Mouse (Mus musculus): Measurements from ENCODE around the gene Tlr12. TPM values are rescaled to one million over a fixed set of nuclear protein-coding genes. Genes with fewer than 3 reads are reported as not detected.
"Not testable (repeated sequence)": the region's sequence is repeated elsewhere in the genome, so short reads cannot be mapped to it uniquely, and the experiment has no call there.

Tlr12 gene
- polyA plus RNA-seq, 1 experiment from 2014 or later, result 1.2 TPM

DNA sequence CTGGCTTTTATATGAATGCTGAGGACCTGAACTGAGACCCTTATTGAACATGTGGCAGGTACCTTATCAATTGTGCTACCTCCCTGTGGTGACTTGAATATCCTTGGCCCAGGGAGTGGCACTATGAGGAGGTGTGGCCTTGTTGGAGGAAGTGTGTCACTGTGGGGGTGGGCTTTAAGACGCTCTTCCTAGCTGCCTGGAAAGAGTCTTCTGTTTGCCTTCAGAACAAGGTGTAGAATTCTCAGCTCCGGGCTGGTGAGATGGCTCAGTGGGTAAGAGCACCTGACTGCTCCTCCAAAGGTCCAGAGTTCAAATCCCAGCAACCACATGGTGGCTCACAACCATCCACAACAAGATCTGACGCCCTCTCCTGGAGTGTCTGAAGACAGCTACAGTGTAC, 6.7 kb downstream of the Tlr12 start:
- DNase-seq (ENCODE audit: low spot score); H3K9me3 ChIP-seq (ENCODE audit: control insufficient read depth, low read length); H3K4me3 ChIP-seq (ENCODE audit: low read depth, low read length); H3K9ac ChIP-seq (ENCODE audit: low read length); ATAC-seq (replicated peaks; ENCODE audit: low FRiP score, low TSS enrichment, low read depth); H3K4me2 ChIP-seq (ENCODE audit: low read length); H3K27ac ChIP-seq (ENCODE audit: low read depth); H3K36me3 ChIP-seq (ENCODE audit: control insufficient read depth, insufficient read depth, low read length); H3K27me3 ChIP-seq (replicated peaks; ENCODE audit: control insufficient read depth, insufficient read depth, low read length): not testable (repeated sequence)
- H3K4me1 ChIP-seq (replicated peaks; ENCODE audit: control insufficient read depth, insufficient read depth, low read length), result peaks cover 17% of the 10 kb centered on the region; the same call in 1 of the 2 replicates
- WGBS, result 80% methylated on average over 3 of the region's 3 CpGs

DNA sequence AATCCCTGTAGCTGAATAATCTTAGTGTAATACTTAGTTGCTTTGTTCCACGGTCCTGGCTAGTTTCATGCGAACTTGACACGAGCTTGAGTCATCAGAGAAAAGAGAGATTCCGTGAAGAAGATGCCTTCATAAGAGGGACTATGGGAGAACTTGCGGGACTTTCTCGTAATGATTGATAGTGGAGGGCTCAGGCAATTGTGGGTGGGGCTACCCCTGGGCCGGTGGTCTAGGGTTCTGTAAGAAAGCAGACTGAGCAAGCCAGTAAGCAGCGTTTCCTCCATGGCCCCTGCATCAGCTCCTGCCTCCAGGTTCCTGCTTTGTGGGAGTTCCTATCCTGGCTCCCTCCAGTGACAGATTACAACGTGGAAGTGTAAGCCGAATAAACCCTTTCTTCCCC, 7.7 kb downstream of the Tlr12 start:
- Histone ChIP-seq H3K9ac (ENCODE audit: low read length) (no peak overlapping the region), H3K27me3 (replicated peaks; ENCODE audit: control insufficient read depth, insufficient read depth, low read length) (no peaks in the 10 kb centered on the region), H3K36me3 (ENCODE audit: control insufficient read depth, insufficient read depth, low read length) (no peaks in the 10 kb centered on the region), H3K9me3 (ENCODE audit: control insufficient read depth, low read length) (no peaks in the 10 kb centered on the region), H3K4me2 (ENCODE audit: low read length) (peak overlapping the region; percentile 72), H3K4me1 (replicated peaks; ENCODE audit: control insufficient read depth, insufficient read depth, low read length) (peaks cover 17% of the 10 kb centered on the region; the same call in 1 of the 2 replicates), H3K27ac (ENCODE audit: low read depth) (peak overlapping the region; percentile 18; the same call in 1 of the 2 replicates), H3K4me3 (ENCODE audit: low read depth, low read length) (peak overlapping the region; percentile 45; the same call in 1 of the 2 replicates)
- ATAC-seq (replicated peaks; ENCODE audit: low FRiP score, low TSS enrichment, low read depth), result 0 out of 2 replicates have a peak, but pooled peaks have one; percentile 9
- DNase-seq (ENCODE audit: low spot score), result no peak
- WGBS, result 14% methylated on average over 10 of the region's 10 CpGs

- peak within 1 kb of the TSS; percentile 45 for H3K4me3 ChIP-seq (ENCODE audit: low read depth, low read length)
- ATAC-seq (replicated peaks; ENCODE audit: low FRiP score, low TSS enrichment, low read depth) (peak; percentile 95), DNase-seq (ENCODE audit: low spot score) (peak; percentile 91)
- no peaks in the 10 kb centered on the region for H3K27me3 ChIP-seq (replicated peaks; ENCODE audit: control insufficient read depth, insufficient read depth, low read length)
- peak within 1 kb of the TSS; percentile 49 for H3K9ac ChIP-seq (ENCODE audit: low read length)
- H3K9me3 ChIP-seq (ENCODE audit: control insufficient read depth, low read length), result no peaks in the 10 kb centered on the region
- H3K27ac ChIP-seq (ENCODE audit: low read depth), result peak within 1 kb of the TSS; percentile 18; the same call in 1 of the 2 replicates
- under 1% methylated on average over 24 of the region's 24 CpGs for WGBS
- H3K4me1 ChIP-seq (replicated peaks; ENCODE audit: control insufficient read depth, insufficient read depth, low read length), result peaks cover 17% of the 10 kb centered on the region; the same call in 1 of the 2 replicates
- H3K4me2 ChIP-seq (ENCODE audit: low read length), result peak within 1 kb of the TSS; percentile 72
- no peaks in the 10 kb centered on the region for H3K36me3 ChIP-seq (ENCODE audit: control insufficient read depth, insufficient read depth, low read length)
Measured at GRCm38 (mm10) chr4:128609925-128610402, 8.5 kb downstream of the Tlr12 start, which contains the start of gene Zscan20. Gene Zscan20 (minus strand): TSS chr4:128610098.

GRCm38 (mm10) chr4:128609276-128609924, 9.0 kb downstream of the Tlr12 start:
- Histone ChIP-seq H3K4me2 (ENCODE audit: low read length) (peak overlapping the region; percentile 72), H3K9me3 (ENCODE audit: control insufficient read depth, low read length) (no peaks in the 10 kb centered on the region), H3K27ac (ENCODE audit: low read depth) (no peak overlapping the region), H3K4me1 (replicated peaks; ENCODE audit: control insufficient read depth, insufficient read depth, low read length) (peaks cover 17% of the 10 kb centered on the region; the same call in 1 of the 2 replicates), H3K4me3 (ENCODE audit: low read depth, low read length) (peak overlapping the region; percentile 45), H3K36me3 (ENCODE audit: control insufficient read depth, insufficient read depth, low read length) (0 out of 2 replicates have a peak, but pooled peaks cover under 1% of the 10 kb centered on the region), H3K9ac (ENCODE audit: low read length) (peak overlapping the region; percentile 49), H3K27me3 (replicated peaks; ENCODE audit: control insufficient read depth, insufficient read depth, low read length) (no peaks in the 10 kb centered on the region)
- DNase-seq (ENCODE audit: low spot score) (no peak), ATAC-seq (replicated peaks; ENCODE audit: low FRiP score, low TSS enrichment, low read depth) (peak; percentile 44; the same call in 1 of the 2 replicates)
- 7% methylated on average over 27 of the region's 27 CpGs for WGBS

- H3K9ac ChIP-seq (ENCODE audit: low read length), result no peak overlapping the region
- no peaks in the 10 kb centered on the region for H3K9me3 ChIP-seq (ENCODE audit: control insufficient read depth, low read length)
- H3K4me1 ChIP-seq (replicated peaks; ENCODE audit: control insufficient read depth, insufficient read depth, low read length), result peaks cover 17% of the 10 kb centered on the region; the same call in 1 of the 2 replicates
- ATAC-seq (replicated peaks; ENCODE audit: low FRiP score, low TSS enrichment, low read depth) (no peak), DNase-seq (ENCODE audit: low spot score) (no peak)
- WGBS, result 84% methylated on average over 11 of the region's 11 CpGs
- H3K4me2 ChIP-seq (ENCODE audit: low read length), result no peak overlapping the region
- no peak overlapping the region for H3K27ac ChIP-seq (ENCODE audit: low read depth)
- H3K27me3 ChIP-seq (replicated peaks; ENCODE audit: control insufficient read depth, insufficient read depth, low read length), result no peaks in the 10 kb centered on the region
- peaks cover 17% of the 10 kb centered on the region for H3K36me3 ChIP-seq (ENCODE audit: control insufficient read depth, insufficient read depth, low read length)
- H3K4me3 ChIP-seq (ENCODE audit: low read depth, low read length), result no peak overlapping the region
Measured at GRCm38 (mm10) chr4:128607661-128608060, 10.8 kb downstream of the Tlr12 start.

DNA sequence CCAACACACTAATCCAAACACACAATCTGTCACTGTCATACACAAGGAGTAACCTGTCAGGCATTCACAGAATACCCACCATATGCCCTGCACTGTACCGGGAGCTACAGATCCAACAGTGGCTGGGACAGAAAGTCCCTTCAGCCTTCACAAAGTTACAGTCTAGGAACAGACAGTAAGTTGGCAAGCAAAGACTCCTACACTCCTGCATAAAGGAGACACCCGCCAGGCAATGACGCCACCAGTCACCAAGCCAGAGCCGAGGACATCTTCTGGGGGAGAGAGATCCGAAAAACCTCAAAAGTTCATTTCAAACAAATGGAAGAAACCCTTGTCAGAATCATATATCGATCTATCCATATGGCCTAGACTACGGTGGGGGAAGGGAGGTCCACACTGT, 11.8 kb downstream of the Tlr12 start:
- Histone ChIP-seq H3K9ac (ENCODE audit: low read length) (no peak overlapping the region), H3K9me3 (ENCODE audit: control insufficient read depth, low read length) (no peaks in the 10 kb centered on the region), H3K4me2 (ENCODE audit: low read length) (no peak overlapping the region), H3K27ac (ENCODE audit: low read depth) (no peak overlapping the region), H3K4me1 (replicated peaks; ENCODE audit: control insufficient read depth, insufficient read depth, low read length) (peaks cover 17% of the 10 kb centered on the region; the same call in 1 of the 2 replicates), H3K36me3 (ENCODE audit: control insufficient read depth, insufficient read depth, low read length) (peaks cover 27% of the 10 kb centered on the region), H3K4me3 (ENCODE audit: low read depth, low read length) (no peak overlapping the region), H3K27me3 (replicated peaks; ENCODE audit: control insufficient read depth, insufficient read depth, low read length) (no peaks in the 10 kb centered on the region)
- ATAC-seq (replicated peaks; ENCODE audit: low FRiP score, low TSS enrichment, low read depth), result no peak
- 94% methylated on average over 7 of the region's 7 CpGs for WGBS
- DNase-seq (ENCODE audit: low spot score), result no peak

DNA sequence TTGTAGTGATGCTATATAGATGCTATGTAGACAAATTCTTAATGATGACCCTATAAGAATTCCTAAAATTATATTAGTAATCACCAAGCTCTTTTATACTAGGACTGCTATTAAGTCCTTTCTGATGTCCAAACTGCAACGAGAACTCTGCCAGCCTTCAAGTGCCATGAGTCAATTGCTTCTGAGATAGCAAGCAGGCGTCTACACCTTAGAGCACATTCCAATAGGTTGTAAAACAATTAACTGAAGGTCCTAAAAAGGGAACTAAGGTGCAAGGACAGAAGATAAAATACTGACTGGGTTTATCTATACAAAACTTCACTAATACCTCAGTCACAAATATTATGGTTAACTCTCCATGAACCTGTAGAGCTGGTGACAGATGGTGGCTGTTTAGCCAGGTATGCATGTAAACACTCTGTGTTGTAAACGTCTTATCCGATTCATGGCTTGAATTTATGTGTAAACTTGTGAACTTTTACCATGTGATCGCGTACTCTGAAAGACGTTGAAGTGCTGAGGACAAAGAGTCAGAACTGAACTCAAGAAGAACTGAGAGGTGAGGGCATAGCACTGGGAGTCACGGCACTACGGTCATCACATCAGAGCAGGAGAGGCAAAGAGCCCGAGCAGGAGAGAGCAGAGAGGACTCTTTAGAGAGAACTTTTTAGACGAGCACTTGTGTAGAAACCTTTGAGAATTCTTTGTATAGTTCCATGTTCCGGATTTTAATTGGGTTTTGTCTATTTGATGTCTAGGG, 20.4 kb downstream of the Tlr12 start:
- H3K27ac ChIP-seq (ENCODE audit: low read depth), result no peak overlapping the region
- H3K4me1 ChIP-seq (replicated peaks; ENCODE audit: control insufficient read depth, insufficient read depth, low read length), result no peaks in the 10 kb centered on the region
- no peak overlapping the region for H3K4me2 ChIP-seq (ENCODE audit: low read length)
- DNase-seq (ENCODE audit: low spot score) (no peak), ATAC-seq (replicated peaks; ENCODE audit: low FRiP score, low TSS enrichment, low read depth) (peak; percentile 74)
- 37% methylated on average over 12 of the region's 12 CpGs for WGBS
- H3K9me3 ChIP-seq (ENCODE audit: control insufficient read depth, low read length), result no peaks in the 10 kb centered on the region
- H3K36me3 ChIP-seq (ENCODE audit: control insufficient read depth, insufficient read depth, low read length), result peaks cover 16% of the 10 kb centered on the region
- H3K4me3 ChIP-seq (ENCODE audit: low read depth, low read length), result no peak overlapping the region
- H3K9ac ChIP-seq (ENCODE audit: low read length), result no peak overlapping the region
- H3K27me3 ChIP-seq (replicated peaks; ENCODE audit: control insufficient read depth, insufficient read depth, low read length), result no peaks in the 10 kb centered on the region

DNA sequence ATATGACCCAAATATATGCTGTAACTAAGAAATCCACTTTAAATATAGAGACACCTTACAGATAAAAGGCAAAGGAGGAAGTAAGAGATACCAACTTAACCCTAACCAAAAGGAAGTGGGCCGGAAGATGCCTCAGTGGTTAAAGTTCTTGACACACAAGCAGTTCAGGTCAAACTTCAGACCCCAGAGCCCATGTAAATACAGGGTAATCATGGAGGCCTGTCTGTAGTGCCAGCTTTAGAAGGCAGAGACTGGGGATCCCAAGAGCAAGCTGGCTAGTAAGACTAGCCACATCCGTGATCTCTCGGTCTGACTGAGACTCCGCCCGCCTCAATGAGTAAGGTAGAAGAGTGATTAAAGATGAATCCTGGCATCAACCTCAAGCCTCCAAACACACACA, 24.4 kb downstream of the Tlr12 start:
- WGBS, result 84% methylated on average over 5 of the region's 5 CpGs
- Histone ChIP-seq H3K4me2 (ENCODE audit: low read length) (no peak overlapping the region), H3K9ac (ENCODE audit: low read length) (no peak overlapping the region), H3K4me1 (replicated peaks; ENCODE audit: control insufficient read depth, insufficient read depth, low read length) (no peaks in the 10 kb centered on the region), H3K9me3 (ENCODE audit: control insufficient read depth, low read length) (no peaks in the 10 kb centered on the region), H3K36me3 (ENCODE audit: control insufficient read depth, insufficient read depth, low read length) (peaks cover 25% of the 10 kb centered on the region), H3K27me3 (replicated peaks; ENCODE audit: control insufficient read depth, insufficient read depth, low read length) (no peaks in the 10 kb centered on the region), H3K27ac (ENCODE audit: low read depth) (no peak overlapping the region), H3K4me3 (ENCODE audit: low read depth, low read length) (no peak overlapping the region)
- DNase-seq (ENCODE audit: low spot score) (no peak), ATAC-seq (replicated peaks; ENCODE audit: low FRiP score, low TSS enrichment, low read depth) (no peak)

Measured in intestine, embryonic 14.5 days (tissue).